Comparison of ENCODE assay signal across 26 mouse cellular contexts in the genomic region with DNA sequence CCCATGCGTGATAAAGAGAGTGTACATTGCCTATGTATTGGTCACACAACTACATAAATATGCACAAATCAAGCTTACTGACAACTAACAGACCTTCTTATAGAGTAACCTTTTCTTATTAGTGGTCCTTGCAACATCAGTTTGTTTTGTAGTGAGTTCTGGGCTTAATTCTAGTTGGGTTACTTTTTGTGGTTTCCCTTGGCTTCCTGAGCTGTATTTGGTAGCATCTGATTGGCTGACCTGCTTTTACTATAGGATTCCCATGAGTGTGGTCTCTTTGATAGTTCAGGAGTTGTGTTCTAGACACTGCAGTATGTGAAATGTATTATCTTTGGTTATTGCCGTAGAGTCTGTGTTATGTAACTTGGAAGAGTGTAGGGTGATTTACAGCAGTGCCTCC. TPM values are rescaled to one million over a fixed set of nuclear protein-coding genes. Genes with fewer than 3 reads are reported as not detected.
DNase-seq lines count a peak whose midpoint lies in the region; ATAC-seq lines count a peak whose summit lies in the region.
"Had no signal": no experiment of that assay in that cellular context is flagged by ENCODE, and none has a peak within 500 bp of the region (broad histone marks: within the 10 kb centered on the region; RNA-seq: fewer than 3 reads in every experiment).

No protein-coding gene starts in this region.

- intact Hi-C loops in gastrocnemius, postnatal 36 days (cut with DNase I), result no loop called here

- peak; percentile 86 for DNase-seq in thymus, postnatal 0 days (ENCODE audit: low spot score)
- DNase-seq in thymus, postnatal 36 days, result no peak
- peak; percentile 72 for DNase-seq in CD4-positive, CD25-positive, alpha-beta regulatory T cell, adult 2 months (ENCODE audit: low read depth, low spot score)
- DNase-seq in thymus, postnatal 25 days, result peak; percentile 44
- no peak for DNase-seq in adrenal gland, postnatal 4 days (ENCODE audit: low spot score in 2 of 2)
- no peak for DNase-seq in gastrocnemius, postnatal 36 days
- DNase-seq: adrenal gland, postnatal 10 days; cerebellum, adult 11-12 months; cerebellum, adult 9-10 months; cerebellum, postnatal 25 days; gastrocnemius, postnatal 10 days; heart, adult 2 months; heart, postnatal 36 days had no signal

- peak; percentile 37 for ATAC-seq in activated CD4-positive, CD25-positive, alpha-beta regulatory T cell, adult 4 months
- ATAC-seq: forebrain, embryonic 16.5 days; intestine, embryonic 15.5 days had no signal

RNA-seq across cellular contexts. Expression of gene Il2ra, which starts 15.0 kb away (rescaled TPM):
- polyA plus RNA-seq in thymus, postnatal 0 days (2015; fragmentation: Nextera tagmentation; extraction: Ambion mirVana), result 46.0 and 51.1 TPM in 2 replicates
- 100 to 1,000 TPM; 305 to 312 TPM for polyA plus RNA-seq in activated CD4-positive, CD25-positive, alpha-beta regulatory T cell, adult 4 months (2017; shearing (Covaris generic))
- total RNA-seq in adrenal gland, postnatal 4 days (2021), result under 1 TPM; 0.14 TPM
- total RNA-seq in gastrocnemius, postnatal 36 days (2021), result under 1 TPM; 0.41 to 0.69 TPM
- total RNA-seq: ES-E14 had no signal
- polyA plus RNA-seq: embryonic facial prominence, embryonic 12.5 days; forebrain, embryonic 12.5 days; forebrain, embryonic 16.5 days; heart, embryonic 12.5 days; heart, postnatal 0 days; hindbrain, embryonic 11.5 days had no signal

RNA-seq across cellular contexts. Expression of gene Gm17490, which starts 31.5 kb away (rescaled TPM):
- not detected in 2 replicates for polyA plus RNA-seq in thymus, postnatal 0 days (2015; fragmentation: Nextera tagmentation; extraction: Ambion mirVana)
- polyA plus RNA-seq in activated CD4-positive, CD25-positive, alpha-beta regulatory T cell, adult 4 months (2017; shearing (Covaris generic)), result not detected
- total RNA-seq in adrenal gland, postnatal 4 days (2021), result not detected
- total RNA-seq in gastrocnemius, postnatal 36 days (2021), result not detected
- total RNA-seq: adrenal gland, postnatal 10 days; ES-E14; gastrocnemius, postnatal 10 days; heart, adult 2 months; heart, postnatal 36 days had no signal
- polyA plus RNA-seq: cortical plate, adult 2 months; embryonic facial prominence, embryonic 12.5 days; forebrain, embryonic 12.5 days; forebrain, embryonic 16.5 days; frontal cortex, adult 2 months; gonadal fat pad, adult 2 months; heart, adult 2 months; heart, embryonic 12.5 days; heart, postnatal 0 days; hindbrain, embryonic 11.5 days; hindbrain, embryonic 15.5 days; intestine, embryonic 15.5 days had no signal

RNA-seq across cellular contexts. Expression of gene Il15ra, which starts 47.5 kb away (rescaled TPM):
- polyA plus RNA-seq in thymus, postnatal 0 days (2015; fragmentation: Nextera tagmentation; extraction: Ambion mirVana), result 33.1 and 34.2 TPM in 2 replicates
- 10 to 100 TPM; 23.0 to 24.0 TPM for polyA plus RNA-seq in activated CD4-positive, CD25-positive, alpha-beta regulatory T cell, adult 4 months (2017; shearing (Covaris generic))
- 10 to 100 TPM; 12.1 to 17.7 TPM for total RNA-seq in adrenal gland, postnatal 4 days (2021)
- total RNA-seq in gastrocnemius, postnatal 36 days (2021), result 10 to 100 TPM; 16.5 to 27.2 TPM
- polyA plus RNA-seq: forebrain, embryonic 12.5 days had no signal

RNA-seq across cellular contexts. Expression of gene Rbm17, which starts 53.6 kb away (rescaled TPM):
- 188 and 189 TPM in 2 replicates for polyA plus RNA-seq in thymus, postnatal 0 days (2015; fragmentation: Nextera tagmentation; extraction: Ambion mirVana)
- polyA plus RNA-seq in activated CD4-positive, CD25-positive, alpha-beta regulatory T cell, adult 4 months (2017; shearing (Covaris generic)), result 10 to 100 TPM; 33.1 to 38.5 TPM
- total RNA-seq in adrenal gland, postnatal 4 days (2021), result 100 to 1,000 TPM; 136 to 154 TPM
- 10 to 100 TPM; 45.3 to 53.5 TPM for total RNA-seq in gastrocnemius, postnatal 36 days (2021)

Comparison
In these comparisons a context has a peak if more than half of its experiments do, and no peak if none do; other contexts are left out.
1. DNase-seq: peak in thymus, postnatal 0 days (single experiment), CD4-positive, CD25-positive, alpha-beta regulatory T cell, adult 2 months (single experiment) and thymus, postnatal 25 days (single experiment); none in thymus, postnatal 36 days (0 of 2), adrenal gland, postnatal 4 days (0 of 2) and gastrocnemius, postnatal 36 days (0 of 2).